Mouse (Mus musculus) liver, adult 2 months (tissue): ENCODE measurements around the gene Setd5.

Experiments
- CTCF ChIP-seq: fragments of 200-500 bp; IDR thresholded peaks from 2 replicates; pipeline ENCODE4 v1.5.1; 2011; ENCODE audit warnings: low read depth, low read length, control low read depth
- POLR2A ChIP-seq: fragments of 200-500 bp; IDR thresholded peaks from 2 replicates; pipeline ENCODE4 v1.6.1; 2011; ENCODE audit warnings: low read length, control low read depth; ENCODE audit not compliant: insufficient read depth; ENCODE audit errors: extremely low read depth

DNA sequence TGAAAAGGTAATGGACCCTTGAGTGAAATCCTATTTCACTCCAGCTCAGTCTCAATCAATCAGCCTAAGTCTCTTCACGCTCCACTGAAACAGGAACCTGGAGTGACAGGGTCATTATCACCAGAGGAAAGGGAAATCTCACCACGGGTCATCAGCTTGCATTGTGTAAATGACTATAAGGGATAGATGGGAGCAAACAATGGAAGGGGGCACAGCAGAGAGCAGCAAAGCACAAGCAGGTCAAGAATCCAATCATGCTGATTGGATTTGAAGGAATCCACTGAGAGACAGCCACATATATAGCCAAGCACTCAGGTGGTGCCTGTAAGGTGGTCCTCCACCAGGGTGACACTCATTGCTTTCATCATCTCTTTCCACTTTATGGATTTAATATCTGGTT is 49.7 kb upstream of the Setd5 start:
- TF ChIP-seq CTCF: no peak
- no peak for TF ChIP-seq POLR2A
